Mouse (Mus musculus) stomach, postnatal 0 days (tissue): ENCODE measurements around the gene Klhl36.

ENCODE experiments used
- CTCF ChIP-seq: IDR thresholded peaks from 2 replicates; pipeline ENCODE4 v1.5.1; 2016; ENCODE audit warnings: antibody characterized with exemption, low read depth, mild to moderate bottlenecking, moderate library complexity
- EP300 ChIP-seq: optimal IDR thresholded peaks from 2 replicates; pipeline ENCODE3; 2016; ENCODE audit warnings: antibody characterized with exemption

DNA sequence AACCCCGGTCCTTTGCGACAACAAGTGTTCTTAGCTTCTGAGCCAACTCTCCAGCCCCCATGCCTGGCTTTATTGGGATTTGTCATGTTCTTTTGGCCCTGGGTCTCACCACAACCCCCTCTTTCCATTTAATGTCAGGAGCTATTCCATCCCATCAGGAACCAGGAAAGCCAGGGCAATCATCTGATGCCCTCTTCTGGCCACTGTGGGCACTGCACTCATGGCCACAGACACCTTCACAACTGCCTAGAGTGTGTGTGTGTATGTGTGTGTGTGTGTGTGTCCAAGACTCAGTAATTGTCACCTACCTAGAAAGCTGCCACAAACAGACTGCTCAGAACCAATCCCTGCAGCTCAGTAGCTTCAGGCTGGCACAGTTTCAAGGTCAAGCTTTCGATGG, 25.1 kb downstream of the Klhl36 start:
- peak; percentile 86 for TF ChIP-seq CTCF
- no peak for TF ChIP-seq EP300
